Mouse (Mus musculus) embryonic facial prominence, embryonic 13.5 days (tissue): ENCODE data around the gene Pcsk1n. TPM values are rescaled to one million over a fixed set of nuclear protein-coding genes. Genes with fewer than 3 reads are reported as not detected.

ENCODE experiments used
- ATAC-seq: fragments of 200-750 bp; cut with Nextera tagmentation; 2 replicates; pipeline ENCODE4 v1.8.0; 2017; ENCODE audit warnings: low read depth; ENCODE audit not compliant: insufficient number of reproducible peaks, insufficient read depth, low FRiP score, low TSS enrichment
- H3K27ac ChIP-seq: fragments of 300-500 bp; sonication (generic); 2 replicates; pipeline ENCODE4 v1.5.1; 2015; ENCODE audit warnings: moderate library complexity, mild to moderate bottlenecking, inconsistent platforms
- H3K27me3 ChIP-seq: fragments of 300-500 bp; sonication (generic); 2 replicates; pipeline ENCODE4 v1.6.1; 2015; ENCODE audit warnings: mild to moderate bottlenecking, inconsistent platforms
- H3K36me3 ChIP-seq: fragments of 300-500 bp; sonication (generic); 2 replicates; pipeline ENCODE4 v1.6.1; 2015; ENCODE audit warnings: mild to moderate bottlenecking, inconsistent platforms
- H3K4me1 ChIP-seq: fragments of 300-500 bp; sonication (generic); 2 replicates; pipeline ENCODE4 v1.6.1; 2015; ENCODE audit warnings: inconsistent platforms
- H3K4me2 ChIP-seq: fragments of 300-500 bp; sonication (generic); 2 replicates; pipeline ENCODE4 v1.6.1; 2015; ENCODE audit warnings: moderate library complexity, mild to moderate bottlenecking, inconsistent platforms
- H3K4me3 ChIP-seq: fragments of 300-500 bp; sonication (generic); 2 replicates; pipeline ENCODE4 v1.5.1; 2015; ENCODE audit warnings: mild to moderate bottlenecking, inconsistent platforms
- H3K9ac ChIP-seq: fragments of 300-500 bp; sonication (generic); 2 replicates; pipeline ENCODE4 v1.6.1; 2015; ENCODE audit warnings: mild to moderate bottlenecking, inconsistent platforms
- H3K9me3 ChIP-seq: fragments of 300-500 bp; sonication (generic); 2 replicates; pipeline ENCODE4 v1.6.1; 2016; ENCODE audit warnings: inconsistent platforms
- WGBS: fragments of 180-500 bp; shearing (Covaris S2); methylation state at CpG from one replicate; pipeline ENCODE4 v1.1.7; 2015; ENCODE audit warnings: mixed read lengths; 5-methylcytosine and 5-hydroxymethylcytosine counted together
- polyA plus RNA-seq: library from polyadenylated mRNA; unstranded; fragments of >200 nt; fragmentation: Nextera tagmentation; extraction: Ambion mirVana; gene quantifications from 2 replicates; pipeline ENCODE4 v1.2.1, GENCODE M21; 2015

Gene Pcsk1n
- polyA plus RNA-seq, 1 experiment from 2014 or later: 3.1 TPM

DNA sequence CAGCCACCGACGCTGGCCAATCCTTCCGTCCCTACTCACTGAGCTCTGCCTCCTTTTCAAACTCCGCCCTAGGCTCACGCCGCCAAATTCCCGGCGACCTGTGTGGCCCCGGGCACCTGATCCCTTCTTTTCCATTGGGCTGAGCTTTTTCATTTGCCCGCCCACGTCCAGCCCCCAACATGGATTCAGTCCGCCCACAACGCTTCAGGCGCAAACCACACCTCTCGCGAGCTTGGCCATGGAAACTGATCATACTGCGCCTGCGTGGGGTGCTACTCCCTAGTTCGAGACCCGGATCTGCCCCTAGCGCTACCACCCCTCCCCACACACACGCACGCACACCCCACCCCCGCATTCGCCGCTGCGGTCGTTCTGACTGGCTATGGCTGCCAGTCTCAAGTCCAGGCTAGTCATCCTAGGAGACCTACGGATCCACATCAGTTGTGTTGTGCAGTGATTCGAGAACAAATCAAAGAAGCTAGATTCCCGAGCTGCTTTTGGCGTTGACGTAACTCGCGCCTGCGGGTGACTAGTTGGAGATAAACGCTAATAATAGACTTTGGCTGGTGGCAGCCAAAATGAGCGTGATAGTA is 28.4 kb downstream of the Pcsk1n start:
- 25% methylated on average over 38 of the region's 38 CpGs for WGBS
- peak; percentile 97; the same call in 1 of the 2 replicates for ATAC-seq
- Histone ChIP-seq H3K4me1 (no peaks in the 10 kb centered on the region), H3K4me2 (peak overlapping the region; percentile 57), H3K36me3 (peaks cover 3% of the 10 kb centered on the region; the same call in 1 of the 2 replicates), H3K9me3 (no peaks in the 10 kb centered on the region), H3K27ac (peak overlapping the region; percentile 72), H3K27me3 (no peaks in the 10 kb centered on the region), H3K4me3 (peak overlapping the region; percentile 50), H3K9ac (peak overlapping the region; percentile 65)

DNA sequence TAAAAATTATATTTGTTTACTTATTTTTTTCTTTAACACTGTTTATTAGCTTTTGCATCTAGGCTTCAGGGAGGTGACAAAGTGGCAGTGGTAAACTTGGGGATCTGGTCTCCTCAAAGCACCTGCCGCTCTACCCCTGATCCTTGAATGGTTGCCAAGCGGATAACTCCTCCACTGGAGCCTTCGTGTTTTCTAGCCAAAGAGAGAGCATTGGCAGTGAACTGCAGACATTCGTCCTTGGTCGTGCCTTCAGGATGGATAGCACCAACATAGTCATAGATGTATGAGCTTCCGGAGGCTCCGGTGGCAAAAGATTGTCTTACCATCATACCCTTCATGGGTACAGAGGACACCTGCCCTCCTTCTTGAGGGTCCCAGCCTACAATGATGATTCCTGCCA is 30.5 kb downstream of the Pcsk1n start:
- Histone ChIP-seq H3K9me3 (no peaks in the 10 kb centered on the region), H3K27ac (no peak overlapping the region), H3K4me3 (no peak overlapping the region), H3K27me3 (no peaks in the 10 kb centered on the region), H3K4me1 (no peaks in the 10 kb centered on the region), H3K9ac (no peak overlapping the region), H3K36me3 (no peaks in the 10 kb centered on the region), H3K4me2 (no peak overlapping the region)
- WGBS: 94% methylated on average over 7 of the region's 7 CpGs
- no peak for ATAC-seq

DNA sequence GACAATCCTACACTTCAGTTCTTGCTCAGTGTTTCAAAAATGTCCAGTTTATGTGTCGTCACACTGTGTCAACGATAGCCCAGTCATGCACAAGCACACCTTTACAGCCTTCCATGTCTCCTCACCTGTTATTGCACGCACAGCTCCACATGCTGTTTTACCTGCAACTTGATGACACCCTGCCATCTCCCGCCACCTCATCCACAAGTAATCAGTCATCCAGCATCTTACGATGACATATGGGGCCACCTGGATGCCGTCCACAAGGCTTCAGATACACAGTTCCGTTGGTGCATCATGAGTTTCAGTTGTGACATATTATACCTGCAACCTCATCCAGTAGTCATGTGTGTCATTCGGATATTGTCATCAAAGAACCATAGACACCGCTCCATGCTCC is 39.2 kb downstream of the Pcsk1n start:
- ATAC-seq: no peak
- Histone ChIP-seq H3K4me1 (no peaks in the 10 kb centered on the region), H3K27me3 (no peaks in the 10 kb centered on the region), H3K4me3 (no peak overlapping the region), H3K9ac (no peak overlapping the region), H3K4me2 (no peak overlapping the region), H3K36me3 (no peaks in the 10 kb centered on the region), H3K27ac (no peak overlapping the region), H3K9me3 (no peaks in the 10 kb centered on the region)
- 92% methylated on average over 9 of the region's 9 CpGs for WGBS

DNA sequence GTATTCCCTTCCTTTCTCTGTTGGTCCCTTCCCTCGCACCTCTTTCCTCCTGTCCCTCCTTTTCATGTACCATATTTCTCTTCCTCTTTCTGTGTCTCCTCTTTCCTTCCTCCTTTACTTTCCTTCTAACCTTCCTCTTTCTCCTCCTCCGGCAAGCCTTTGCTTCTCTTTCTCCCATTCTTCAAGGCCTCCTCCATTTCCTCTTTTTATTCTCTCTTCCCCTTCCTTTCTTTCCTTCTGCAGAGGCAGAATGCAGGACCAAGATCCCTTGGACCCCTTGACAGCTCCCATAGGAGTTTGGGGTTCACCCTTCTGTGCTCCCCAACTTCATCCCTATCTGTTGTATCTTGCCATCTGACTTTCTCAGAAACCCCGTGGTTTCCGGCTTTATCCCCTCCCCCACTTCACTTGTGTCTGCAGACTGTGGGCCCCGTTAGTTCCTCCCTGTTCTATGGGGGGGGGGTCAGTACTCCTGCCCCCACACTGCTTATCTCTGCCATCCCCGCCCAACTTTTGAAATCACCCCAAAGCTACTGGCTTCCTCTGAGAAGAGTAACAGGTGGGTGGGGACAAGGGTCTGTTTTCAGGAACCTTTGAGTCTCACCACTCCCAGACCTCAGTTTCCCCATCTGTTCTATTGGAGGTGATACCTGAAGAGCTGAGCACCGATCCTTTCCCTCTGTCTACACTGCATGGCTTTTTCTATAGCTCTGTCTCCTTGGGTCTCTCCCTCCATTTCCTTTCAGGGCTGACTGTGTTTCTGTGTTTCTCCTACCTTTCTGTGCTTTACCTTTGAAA is 44.4 kb downstream of the Pcsk1n start:
- Histone ChIP-seq H3K4me1 (no peaks in the 10 kb centered on the region), H3K4me2 (no peak overlapping the region), H3K27ac (no peak overlapping the region), H3K27me3 (no peaks in the 10 kb centered on the region), H3K4me3 (no peak overlapping the region), H3K9ac (no peak overlapping the region), H3K9me3 (no peaks in the 10 kb centered on the region), H3K36me3 (no peaks in the 10 kb centered on the region)
- ATAC-seq: no peak
- WGBS: 77% methylated on average over 7 of the region's 7 CpGs

DNA sequence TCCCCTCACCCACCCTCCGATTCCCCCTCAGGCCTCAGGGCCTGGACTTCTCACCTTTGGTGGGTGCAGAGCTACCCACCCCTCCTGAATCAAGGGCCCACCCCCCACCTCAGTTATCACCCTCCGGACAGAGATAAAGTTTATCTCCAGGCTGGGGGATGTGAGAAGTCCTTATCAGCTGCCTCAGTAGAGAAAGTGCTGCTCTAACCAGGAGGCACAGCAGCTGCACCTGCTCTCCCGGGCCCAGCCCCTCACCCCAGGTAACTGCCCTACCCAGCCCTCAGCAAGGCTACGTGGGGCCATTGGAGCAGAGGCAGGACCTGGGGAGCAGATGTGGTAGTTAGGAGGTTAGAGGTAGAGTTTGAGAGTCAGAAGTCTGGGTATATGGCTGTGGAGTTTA is 46.5 kb downstream of the Pcsk1n start:
- Histone ChIP-seq H3K36me3 (no peaks in the 10 kb centered on the region), H3K9me3 (no peaks in the 10 kb centered on the region), H3K4me3 (no peak overlapping the region), H3K4me2 (no peak overlapping the region), H3K27ac (no peak overlapping the region), H3K27me3 (no peaks in the 10 kb centered on the region), H3K9ac (no peak overlapping the region), H3K4me1 (no peaks in the 10 kb centered on the region)
- 76% methylated on average over 4 of the region's 4 CpGs for WGBS
- ATAC-seq: no peak

DNA sequence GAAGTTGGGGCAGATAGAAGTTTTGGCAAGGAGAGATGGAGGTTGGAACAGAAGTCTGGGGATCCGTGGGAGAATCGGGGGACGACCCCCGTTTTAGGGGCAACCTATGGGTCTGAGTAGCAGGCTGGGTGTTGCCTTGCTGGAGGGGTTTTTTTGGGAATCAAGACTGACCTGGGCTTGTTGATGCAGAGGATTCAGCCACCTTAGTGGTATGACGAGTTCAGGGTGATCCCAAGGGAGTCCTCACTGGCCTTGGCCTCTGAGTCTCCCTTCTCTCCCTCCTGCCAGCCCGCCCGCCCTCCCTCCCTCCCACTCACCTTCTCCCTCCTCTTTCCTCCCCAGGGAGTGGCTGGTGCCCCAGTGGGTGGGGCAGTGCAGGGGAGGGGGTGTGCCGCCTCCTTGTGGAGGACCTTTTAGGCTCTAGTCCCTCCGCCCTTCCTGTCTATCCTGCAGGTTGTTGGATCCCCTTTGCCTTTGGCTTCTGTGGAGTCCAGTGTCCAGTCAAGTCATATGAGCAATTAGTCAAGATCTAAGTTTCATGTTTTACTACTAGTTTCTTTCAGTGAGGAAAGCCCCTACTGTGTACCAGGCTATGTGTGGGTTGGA is 48.1 kb downstream of the Pcsk1n start:
- Histone ChIP-seq H3K27me3 (no peaks in the 10 kb centered on the region), H3K36me3 (no peaks in the 10 kb centered on the region), H3K4me1 (no peaks in the 10 kb centered on the region), H3K4me2 (no peak overlapping the region), H3K9me3 (no peaks in the 10 kb centered on the region), H3K4me3 (no peak overlapping the region), H3K9ac (no peak overlapping the region), H3K27ac (no peak overlapping the region)
- ATAC-seq: no peak
- 72% methylated on average over 9 of the region's 9 CpGs for WGBS

DNA sequence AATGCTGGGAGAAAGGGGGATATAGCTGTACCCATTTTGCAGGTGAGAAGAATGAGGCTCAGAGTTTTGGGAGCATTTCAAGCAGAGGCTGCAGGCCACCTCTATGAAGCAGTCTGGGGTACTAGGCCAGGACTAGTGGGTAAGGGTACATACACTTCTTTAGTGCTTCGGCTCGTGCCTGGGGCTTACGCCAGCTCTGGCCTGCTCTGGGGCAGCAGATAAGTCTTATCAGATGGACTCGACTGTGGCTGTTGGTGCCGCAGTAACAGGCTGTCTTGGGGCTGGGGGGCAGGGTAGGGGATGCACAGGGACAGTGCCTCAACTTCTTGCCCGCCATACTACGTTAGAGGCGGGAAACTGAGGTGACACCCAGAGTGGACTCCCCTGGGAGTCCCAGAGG is 48.6 kb downstream of the Pcsk1n start:
- Histone ChIP-seq H3K4me3 (no peak overlapping the region), H3K9ac (no peak overlapping the region), H3K9me3 (no peaks in the 10 kb centered on the region), H3K27me3 (no peaks in the 10 kb centered on the region), H3K4me2 (no peak overlapping the region), H3K27ac (no peak overlapping the region), H3K4me1 (no peaks in the 10 kb centered on the region), H3K36me3 (no peaks in the 10 kb centered on the region)
- 87% methylated on average over 8 of the region's 8 CpGs for WGBS
- no peak for ATAC-seq

DNA sequence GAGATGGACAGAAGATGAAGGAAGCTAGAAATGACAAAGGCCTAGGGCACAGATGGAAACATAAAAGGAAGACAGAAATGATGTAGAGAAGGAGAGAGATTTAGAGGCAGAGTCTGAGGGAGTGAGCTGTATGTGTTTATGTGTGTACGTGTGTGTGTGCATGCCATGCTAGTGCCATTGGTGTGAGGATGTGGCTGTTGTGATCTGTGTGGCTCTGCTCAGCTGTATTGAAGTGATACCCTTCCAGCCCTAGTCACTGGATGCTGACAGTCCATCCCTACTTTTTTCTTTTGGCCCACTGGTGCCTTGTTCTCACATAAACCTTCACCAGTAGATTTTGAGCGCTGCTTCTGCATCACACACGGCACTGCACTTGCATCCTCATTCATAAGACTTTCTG is 49.3 kb downstream of the Pcsk1n start:
- ATAC-seq: no peak

DNA sequence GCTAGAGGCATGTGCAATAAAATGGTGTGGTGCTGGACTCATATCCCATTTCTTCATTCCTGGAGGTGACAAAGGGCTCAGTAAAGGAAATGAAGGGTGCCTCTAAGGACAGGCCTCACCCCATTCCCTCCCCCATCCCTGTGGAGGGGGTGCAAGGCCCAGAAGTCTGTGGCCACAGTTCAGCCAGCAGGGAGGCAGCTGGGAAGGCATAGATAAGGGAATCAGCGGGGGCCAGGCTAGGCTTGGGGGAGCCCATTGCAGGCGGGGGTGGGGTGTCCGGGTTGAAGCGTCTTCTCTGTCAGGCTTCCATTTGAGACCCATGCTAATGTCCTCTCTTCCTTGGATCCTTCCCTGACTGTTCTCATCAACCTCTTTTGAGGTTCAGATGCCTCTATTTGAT is 51.7 kb downstream of the Pcsk1n start:
- no peaks in the 10 kb centered on the region for H3K27me3 ChIP-seq
- no peak overlapping the region for H3K4me2 ChIP-seq
- H3K4me3 ChIP-seq: no peak overlapping the region
- no peaks in the 10 kb centered on the region for H3K9me3 ChIP-seq
- no peak overlapping the region for H3K27ac ChIP-seq
- ATAC-seq: no peak
- WGBS: 88% methylated on average over 4 of the region's 4 CpGs
- H3K4me1 ChIP-seq: no peaks in the 10 kb centered on the region
- H3K36me3 ChIP-seq: no peaks in the 10 kb centered on the region
- H3K9ac ChIP-seq: no peak overlapping the region

More for the DNA sequence above, 49.3 kb downstream of the Pcsk1n start:
- H3K9ac ChIP-seq: no peak overlapping the region
- no peak overlapping the region for H3K27ac ChIP-seq
- no peaks in the 10 kb centered on the region for H3K36me3 ChIP-seq
- no peak overlapping the region for H3K4me3 ChIP-seq
- no peak overlapping the region for H3K4me2 ChIP-seq
- no peaks in the 10 kb centered on the region for H3K4me1 ChIP-seq
- no peaks in the 10 kb centered on the region for H3K9me3 ChIP-seq
- no peaks in the 10 kb centered on the region for H3K27me3 ChIP-seq
- 87% methylated on average over 3 of the region's 3 CpGs for WGBS

Other genes starting within 250 kb of the Pcsk1n start
- gene Plp2, start 248.4 kb upstream of the Pcsk1n start, polyA plus RNA-seq: 100 and 115 TPM in 2 replicates
- gene Magix, start 238.6 kb upstream of the Pcsk1n start, polyA plus RNA-seq: 0.66 TPM in 1 of 2 replicates, not detected in the other
- gene Gpkow, start 222.7 kb upstream of the Pcsk1n start, polyA plus RNA-seq: 37.2 and 40.6 TPM in 2 replicates
- gene Wdr45, start 205.5 kb upstream of the Pcsk1n start, polyA plus RNA-seq: 37.7 and 40.1 TPM in 2 replicates
- not detected in 2 replicates for gene Gm45208, start 197.6 kb upstream of the Pcsk1n start, polyA plus RNA-seq
- 73.1 and 75.9 TPM in 2 replicates for gene Praf2, start 191.4 kb upstream of the Pcsk1n start, polyA plus RNA-seq
- gene Ccdc120, start 168.9 kb upstream of the Pcsk1n start, polyA plus RNA-seq: 17.7 and 22.4 TPM in 2 replicates
- 28.5 and 28.7 TPM in 2 replicates for gene Tfe3, start 157.3 kb upstream of the Pcsk1n start, polyA plus RNA-seq
- gene Gripap1, start 130.1 kb upstream of the Pcsk1n start, polyA plus RNA-seq: 49.8 and 50.1 TPM in 2 replicates
- 1.3 and 2.3 TPM in 2 replicates for gene Kcnd1, start 97.5 kb upstream of the Pcsk1n start, polyA plus RNA-seq
- 47.9 and 51.4 TPM in 2 replicates for gene Otud5, start 78.5 kb upstream of the Pcsk1n start, polyA plus RNA-seq
- gene Pim2, start 41.6 kb upstream of the Pcsk1n start, polyA plus RNA-seq: 4.4 and 5.9 TPM in 2 replicates
- gene Slc35a2, start 35.8 kb upstream of the Pcsk1n start, polyA plus RNA-seq: 37.3 and 44.0 TPM in 2 replicates
- gene Pqbp1, start 20.6 kb upstream of the Pcsk1n start, polyA plus RNA-seq: 155 and 156 TPM in 2 replicates
- gene Timm17b, start 20.5 kb upstream of the Pcsk1n start, polyA plus RNA-seq: 150 and 173 TPM in 2 replicates
- not detected in 2 replicates for gene Gm10491, start 12.0 kb upstream of the Pcsk1n start, polyA plus RNA-seq
- not detected in 2 replicates for gene Gm10490, start 10.3 kb upstream of the Pcsk1n start, polyA plus RNA-seq
- gene Eras, start 8.8 kb downstream of the Pcsk1n start, polyA plus RNA-seq: not detected in 2 replicates
- gene Hdac6, start 28.1 kb downstream of the Pcsk1n start, polyA plus RNA-seq: 41.8 TPM in 2 replicates
- 1.6 and 2.0 TPM in 2 replicates for gene Gata1, start 58.2 kb downstream of the Pcsk1n start, polyA plus RNA-seq
- not detected in 2 replicates for gene Glod5, start 98.7 kb downstream of the Pcsk1n start, polyA plus RNA-seq
- 64.7 and 68.5 TPM in 2 replicates for gene Suv39h1, start 154.9 kb downstream of the Pcsk1n start, polyA plus RNA-seq
- 0.41 and 0.44 TPM in 2 replicates for gene Was, start 170.7 kb downstream of the Pcsk1n start, polyA plus RNA-seq
- gene Wdr13, start 213.1 kb downstream of the Pcsk1n start, polyA plus RNA-seq: 23.2 and 27.2 TPM in 2 replicates
- gene Rbm3, start 226.1 kb downstream of the Pcsk1n start, polyA plus RNA-seq: 501 and 572 TPM in 2 replicates